Mouse (Mus musculus): ENCODE measurements around the gene Elmod3. TPM values are rescaled to one million over a fixed set of nuclear protein-coding genes. Genes with fewer than 3 reads are reported as not detected.

Elmod3 gene
- total RNA-seq, 2 experiments from 2014 or later, result 19.1 to 19.7 TPM

- DNase-seq (ENCODE audit: low spot score in 2 of 2), result no peak
These were observed 16.4 kb downstream of the Elmod3 start for GRCm38 (mm10) chr6:72581625-72582382.

- DNase-seq (ENCODE audit: low spot score in 2 of 2), result no peak
These were observed 22.2 kb downstream of the Elmod3 start for GRCm38 (mm10) chr6:72576041-72576440.

GRCm38 (mm10) chr6:72571826-72572225 lies 26.4 kb downstream of the Elmod3 start:
- DNase-seq (ENCODE audit: low spot score in 2 of 2), result no peak

- no peak for DNase-seq (ENCODE audit: low spot score in 2 of 2)
These were observed 27.4 kb downstream of the Elmod3 start for GRCm38 (mm10) chr6:72570644-72571397.

GRCm38 (mm10) chr6:72568736-72569135 lies 29.5 kb downstream of the Elmod3 start:
- no peak for DNase-seq (ENCODE audit: low spot score in 2 of 2)

- DNase-seq (ENCODE audit: low spot score in 2 of 2), result no peak
These were observed 30.7 kb downstream of the Elmod3 start for GRCm38 (mm10) chr6:72567508-72567907.

GRCm38 (mm10) chr6:72566044-72566443 lies 32.2 kb downstream of the Elmod3 start:
- DNase-seq (ENCODE audit: low spot score in 2 of 2), result peak; percentile 95 to 96

- DNase-seq (ENCODE audit: low spot score in 2 of 2), result no peak
These were observed 32.7 kb downstream of the Elmod3 start for GRCm38 (mm10) chr6:72565506-72565905.

GRCm38 (mm10) chr6:72562894-72563293 lies 35.3 kb downstream of the Elmod3 start:
- DNase-seq (ENCODE audit: low spot score in 2 of 2), result no peak

- no peak for DNase-seq (ENCODE audit: low spot score in 2 of 2)
These were observed 35.7 kb downstream of the Elmod3 start for GRCm38 (mm10) chr6:72562486-72562885.

GRCm38 (mm10) chr6:72560801-72561200 lies 37.4 kb downstream of the Elmod3 start:
- no peak for DNase-seq (ENCODE audit: low spot score in 2 of 2)

GRCm38 (mm10) chr6:72553079-72553412 lies 45.2 kb downstream of the Elmod3 start:
- no peak for DNase-seq (ENCODE audit: low spot score in 2 of 2)

- peak in 1 of 2 experiments; percentile 48 for DNase-seq (ENCODE audit: low spot score in 2 of 2)
These were observed 45.8 kb downstream of the Elmod3 start for GRCm38 (mm10) chr6:72552171-72553078.

- no peak for DNase-seq (ENCODE audit: low spot score in 2 of 2)
These were observed 47.6 kb downstream of the Elmod3 start for GRCm38 (mm10) chr6:72550503-72551100.

- DNase-seq (ENCODE audit: low spot score in 2 of 2), result no peak
These were observed 48.2 kb downstream of the Elmod3 start for GRCm38 (mm10) chr6:72550025-72550424.

- no peak for DNase-seq (ENCODE audit: low spot score in 2 of 2)
These were observed 49.1 kb downstream of the Elmod3 start for GRCm38 (mm10) chr6:72549041-72549580.

- no peak for DNase-seq (ENCODE audit: low spot score in 2 of 2)
These were observed 50.4 kb downstream of the Elmod3 start for GRCm38 (mm10) chr6:72547862-72548261.

- no peak for DNase-seq (ENCODE audit: low spot score in 2 of 2)
These were observed 51.1 kb downstream of the Elmod3 start for GRCm38 (mm10) chr6:72547121-72547520.

GRCm38 (mm10) chr6:72545377-72545776 lies 52.8 kb downstream of the Elmod3 start:
- DNase-seq (ENCODE audit: low spot score in 2 of 2), result no peak

GRCm38 (mm10) chr6:72544283-72544987 lies 53.8 kb downstream of the Elmod3 start, which contains the start of gene Capg:
TSS of gene Capg (plus strand) at chr6:72544391.
- DNase-seq (ENCODE audit: low spot score in 2 of 2), result no peak

Measured in layer of hippocampus, postnatal 10 days (tissue).